Mouse (Mus musculus): ENCODE results near the gene Psg27.
"Not testable (repeated sequence)": the region's sequence is repeated elsewhere in the genome, so short reads cannot be mapped to it uniquely, and the experiment has no call there.

The Psg27 gene

DNA sequence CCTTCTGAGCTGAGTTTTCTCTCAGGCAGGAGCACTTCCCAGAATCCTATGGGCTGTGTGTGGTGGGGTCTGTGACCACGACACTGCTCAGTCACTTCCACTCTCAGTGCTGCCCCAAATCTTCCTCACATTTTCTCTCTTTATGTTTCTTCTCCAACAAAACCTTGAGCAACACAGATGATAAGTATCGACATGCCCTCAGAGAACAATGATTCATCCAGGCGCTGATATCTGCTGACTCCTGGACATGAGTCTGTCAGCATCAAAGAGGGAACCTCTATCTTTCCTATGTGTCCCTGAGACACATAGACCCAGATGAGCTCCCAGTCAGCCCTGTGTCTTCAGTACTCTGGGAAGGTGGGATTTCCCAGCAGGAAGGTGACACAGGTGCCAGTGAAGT, at the start of gene Psg27:
Psg27 (minus strand) TSS at position 101 of the 400 bp plus-strand sequence.
- no peak for DNase-seq (ENCODE audit: extremely low read depth, low read depth)

- DNase-seq (ENCODE audit: extremely low read depth, low read depth), result not testable (repeated sequence)
Measured at GRCm38 (mm10) chr7:18616401-18616800, 49.3 kb upstream of the Psg27 start, which contains the start of gene Psg23. Psg23 (minus strand) TSS chr7:18616501.

- no peak for DNase-seq (ENCODE audit: extremely low read depth, low read depth)
Measured at GRCm38 (mm10) chr7:18559850-18560249, 7.3 kb downstream of the Psg27 start.

DNA sequence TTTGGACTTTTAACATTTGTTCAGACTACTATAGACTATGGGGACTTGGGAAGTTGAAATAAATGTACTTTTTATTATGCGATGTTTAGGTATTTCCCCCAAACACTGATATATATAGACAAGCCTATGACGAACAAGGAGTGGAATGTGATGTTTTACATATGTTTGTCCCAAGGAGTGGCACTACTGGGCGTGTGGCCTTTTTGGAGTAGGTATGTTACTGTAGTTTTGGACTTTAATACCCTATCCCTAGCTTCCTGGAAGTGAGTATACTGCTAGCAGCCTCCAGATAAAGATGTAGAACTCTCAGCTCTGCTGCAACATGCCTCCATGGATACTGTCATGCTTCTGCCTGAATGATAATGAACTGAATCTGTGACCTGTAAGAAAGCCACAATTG, 11.4 kb downstream of the Psg27 start:
- not testable (repeated sequence) for DNase-seq (ENCODE audit: extremely low read depth, low read depth)

DNA sequence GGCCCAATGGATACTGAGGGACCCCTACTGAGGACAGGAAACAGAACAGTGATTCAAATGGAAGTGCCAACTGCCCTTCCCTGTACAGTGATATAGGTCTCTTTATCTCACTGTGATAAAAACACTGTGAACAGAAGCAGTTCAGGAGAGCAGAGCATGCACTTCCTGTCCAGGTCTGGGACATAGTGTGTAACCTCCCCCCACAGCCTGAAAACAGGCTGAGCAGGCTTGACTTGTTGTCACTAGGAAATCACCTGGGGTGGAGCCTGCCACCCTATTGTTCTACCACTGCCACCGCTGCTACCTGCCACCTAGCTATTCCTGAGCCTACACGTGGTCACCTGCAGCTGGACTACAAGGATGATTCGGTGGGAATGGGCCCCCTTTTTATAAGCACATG, 33.7 kb downstream of the Psg27 start:
- DNase-seq (ENCODE audit: extremely low read depth, low read depth), result no peak

GRCm38 (mm10) chr7:18532169-18532568, 34.9 kb downstream of the Psg27 start, which contains the start of gene Psg25:
Psg25 (minus strand) TSS chr7:18532269.
- no peak for DNase-seq (ENCODE audit: extremely low read depth, low read depth)

GRCm38 (mm10) chr7:18524668-18525067, 42.4 kb downstream of the Psg27 start:
- DNase-seq (ENCODE audit: extremely low read depth, low read depth), result no peak

- DNase-seq (ENCODE audit: extremely low read depth, low read depth), result not testable (repeated sequence)
Measured at GRCm38 (mm10) chr7:18512848-18513247, 54.3 kb downstream of the Psg27 start.

DNA sequence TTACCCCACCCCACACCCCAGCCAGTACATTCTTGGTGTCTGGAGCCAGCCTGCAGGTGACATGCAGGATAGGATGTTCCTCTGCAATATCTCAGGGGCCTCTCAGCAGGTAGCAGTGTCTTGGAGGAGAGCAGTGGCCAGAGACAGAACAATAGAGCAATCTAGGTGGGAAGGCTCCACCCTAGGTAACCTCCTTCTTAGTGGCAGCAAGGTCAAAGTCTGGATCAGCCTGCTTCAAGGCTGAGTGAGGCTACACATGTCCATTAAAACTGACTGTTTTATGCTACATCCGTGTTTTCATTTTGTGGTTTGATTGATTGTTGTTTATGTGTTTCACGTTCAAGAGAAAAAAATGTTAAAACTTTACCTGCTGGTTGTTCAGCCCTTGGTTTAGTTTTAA, 54.7 kb downstream of the Psg27 start:
- not testable (repeated sequence) for DNase-seq (ENCODE audit: extremely low read depth, low read depth)

DNA sequence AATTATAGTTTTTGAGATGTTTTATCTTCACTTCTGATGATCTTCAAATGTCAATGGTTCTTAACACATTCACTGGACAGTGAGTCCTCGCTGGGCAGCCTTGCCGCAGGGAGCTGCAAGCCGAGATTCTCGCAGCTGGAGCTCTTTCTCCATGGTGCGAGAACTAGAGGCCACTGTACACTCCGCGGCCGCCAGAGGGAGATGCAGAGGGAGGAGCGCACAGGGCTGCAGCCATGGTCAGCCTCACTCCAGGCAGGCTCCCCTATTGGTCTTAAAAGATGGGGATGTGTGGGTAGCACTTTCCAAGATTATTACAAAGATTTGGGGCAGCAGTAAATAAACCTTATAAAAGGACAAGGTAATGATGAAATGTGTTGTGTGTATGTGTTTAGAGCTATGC, 55.6 kb downstream of the Psg27 start:
- DNase-seq (ENCODE audit: extremely low read depth, low read depth), result no peak
